Mouse (Mus musculus) midbrain, embryonic 14.5 days (tissue): ENCODE measurements around the gene Wfdc1. TPM values are rescaled to one million over a fixed set of nuclear protein-coding genes. Genes with fewer than 3 reads are reported as not detected.

Experiments
- ATAC-seq: fragments of 200-750 bp; cut with Nextera tagmentation; 2 replicates; pipeline ENCODE4 v1.8.0; 2017; ENCODE audit warnings: moderate number of reproducible peaks, moderate library complexity; ENCODE audit not compliant: low FRiP score, low TSS enrichment
- DNase-seq: peaks from one replicate; pipeline ENCODE4 v3.0.0-alpha.2; 2015
- H3K27ac ChIP-seq: fragments of 300-500 bp; sonication (generic); replicated peaks from 2 replicates; pipeline ENCODE4 v1.5.1; 2014; ENCODE audit warnings: mild to moderate bottlenecking, low read depth, low read length, moderate library complexity
- H3K27me3 ChIP-seq: fragments of 300-500 bp; sonication (generic); 2 replicates; pipeline ENCODE4 v1.6.1; 2014; ENCODE audit warnings: low read length, control low read depth, mixed read lengths; ENCODE audit not compliant: control insufficient read depth, insufficient read depth
- H3K36me3 ChIP-seq: fragments of 300-500 bp; sonication (generic); 2 replicates; pipeline ENCODE4 v1.6.1; 2014; ENCODE audit warnings: low read length, control low read depth; ENCODE audit not compliant: control insufficient read depth, insufficient read depth
- H3K4me1 ChIP-seq: fragments of 300-500 bp; sonication (generic); 2 replicates; pipeline ENCODE4 v1.6.1; 2014; ENCODE audit warnings: mild to moderate bottlenecking, antibody characterized with exemption, low read length, control low read depth; ENCODE audit not compliant: control insufficient read depth, insufficient read depth
- H3K4me2 ChIP-seq: fragments of 300-500 bp; sonication (generic); 2 replicates; pipeline ENCODE4 v1.6.1; 2014; ENCODE audit warnings: mild to moderate bottlenecking, low read length, moderate library complexity
- H3K4me3 ChIP-seq: fragments of 300-500 bp; sonication (generic); replicated peaks from 2 replicates; pipeline ENCODE4 v1.5.1; 2014; ENCODE audit warnings: low read depth, low read length
- H3K9ac ChIP-seq: fragments of 300-500 bp; sonication (generic); replicated peaks from 2 replicates; pipeline ENCODE4 v1.6.1; 2014; ENCODE audit warnings: mild to moderate bottlenecking, low read length, moderate library complexity
- H3K9me3 ChIP-seq: fragments of 300-500 bp; sonication (generic); 2 replicates; pipeline ENCODE4 v1.6.1; 2016; ENCODE audit warnings: low read length, control low read depth, mixed read lengths; ENCODE audit not compliant: control insufficient read depth
- WGBS: fragments of 180-500 bp; shearing (Covaris S2); extraction: QIAGEN DNeasy Blood & Tissue Kit; methylation state at CpG from one replicate; pipeline ENCODE4 v1.1.7; 2014; 5-methylcytosine and 5-hydroxymethylcytosine counted together
- polyA plus RNA-seq: library from polyadenylated mRNA; unstranded; fragments of >200 nt; fragmentation: Nextera tagmentation; extraction: Ambion mirVana; gene quantifications from 2 replicates; pipeline ENCODE4 v1.2.1, GENCODE M21; 2014

The Wfdc1 gene
- polyA plus RNA-seq, 1 experiment from 2014 or later = 3.4 TPM

- Histone ChIP-seq H3K9ac (no peak overlapping the region), H3K9me3 (no peaks in the 10 kb centered on the region), H3K4me3 (no peak overlapping the region), H3K4me2 (no peak overlapping the region), H3K36me3 (no peaks in the 10 kb centered on the region), H3K27me3 (no peaks in the 10 kb centered on the region), H3K27ac (no peak overlapping the region), H3K4me1 (no peaks in the 10 kb centered on the region)
- DNase-seq = no peak
- 90% methylated on average over 1 of the region's 1 CpGs for WGBS
- ATAC-seq = no peak
Observed at GRCm38 (mm10) chr8:119623744-119624143, 42.4 kb upstream of the Wfdc1 start.

GRCm38 (mm10) chr8:119624916-119625315 lies 41.2 kb upstream of the Wfdc1 start:
- Histone ChIP-seq H3K4me2 (no peak overlapping the region), H3K9me3 (no peaks in the 10 kb centered on the region), H3K27ac (no peak overlapping the region), H3K4me3 (no peak overlapping the region), H3K9ac (no peak overlapping the region), H3K36me3 (no peaks in the 10 kb centered on the region), H3K27me3 (no peaks in the 10 kb centered on the region), H3K4me1 (no peaks in the 10 kb centered on the region)
- DNase-seq = no peak
- no peak for ATAC-seq
- 90% methylated on average over 7 of the region's 7 CpGs for WGBS

GRCm38 (mm10) chr8:119625788-119626187 lies 40.4 kb upstream of the Wfdc1 start:
- DNase-seq = no peak
- Histone ChIP-seq H3K9me3 (no peaks in the 10 kb centered on the region), H3K36me3 (no peaks in the 10 kb centered on the region), H3K27me3 (no peaks in the 10 kb centered on the region), H3K27ac (no peak overlapping the region), H3K4me2 (no peak overlapping the region), H3K4me1 (peaks cover 2% of the 10 kb centered on the region; the same call in 1 of the 2 replicates), H3K9ac (no peak overlapping the region), H3K4me3 (no peak overlapping the region)
- 77% methylated on average over 22 of the region's 22 CpGs for WGBS
- ATAC-seq = no peak

GRCm38 (mm10) chr8:119627199-119627598 lies 39.0 kb upstream of the Wfdc1 start:
- DNase-seq (no peak), ATAC-seq (no peak)
- no peak overlapping the region for H3K4me3 ChIP-seq
- no peaks in the 10 kb centered on the region for H3K27me3 ChIP-seq
- no peak overlapping the region for H3K4me2 ChIP-seq
- WGBS = 83% methylated on average over 7 of the region's 7 CpGs
- H3K4me1 ChIP-seq = peaks cover 6% of the 10 kb centered on the region; the same call in 1 of the 2 replicates
- H3K27ac ChIP-seq = no peak overlapping the region
- H3K9ac ChIP-seq = no peak overlapping the region
- no peaks in the 10 kb centered on the region for H3K9me3 ChIP-seq
- H3K36me3 ChIP-seq = no peaks in the 10 kb centered on the region

GRCm38 (mm10) chr8:119627613-119628359 lies 38.4 kb upstream of the Wfdc1 start:
- no peak overlapping the region for H3K9ac ChIP-seq
- no peak overlapping the region for H3K4me3 ChIP-seq
- H3K9me3 ChIP-seq = no peaks in the 10 kb centered on the region
- no peak overlapping the region for H3K4me2 ChIP-seq
- 45% methylated on average over 10 of the region's 10 CpGs for WGBS
- no peaks in the 10 kb centered on the region for H3K36me3 ChIP-seq
- ATAC-seq (no peak), DNase-seq (no peak)
- H3K4me1 ChIP-seq = peaks cover 6% of the 10 kb centered on the region; the same call in 1 of the 2 replicates
- H3K27ac ChIP-seq = no peak overlapping the region
- H3K27me3 ChIP-seq = no peaks in the 10 kb centered on the region

DNA sequence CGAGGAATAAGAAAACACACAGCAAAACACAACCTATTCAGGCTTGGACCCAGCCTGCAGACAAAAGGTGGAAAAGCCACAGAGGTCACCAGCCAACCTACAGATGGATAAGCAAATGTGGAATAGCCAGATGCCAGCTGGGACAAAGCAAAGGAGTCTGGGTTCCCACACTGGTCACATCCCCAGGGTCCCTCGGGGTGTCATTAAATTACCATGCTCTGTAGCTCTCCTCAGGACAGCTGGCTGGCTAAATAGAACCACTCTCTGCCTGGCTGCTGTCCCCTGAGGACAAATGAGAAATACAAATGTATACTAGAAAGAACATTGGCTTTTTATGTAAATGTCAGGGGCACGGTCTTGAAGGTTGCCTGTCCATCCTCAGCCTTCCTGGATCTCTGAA lies 35.3 kb upstream of the Wfdc1 start:
- DNase-seq (peak; percentile 60), ATAC-seq (no peak)
- Histone ChIP-seq H3K27ac (peak overlapping the region; percentile 37; the same call in 1 of the 2 replicates), H3K36me3 (no peaks in the 10 kb centered on the region), H3K27me3 (no peaks in the 10 kb centered on the region), H3K4me2 (no peak overlapping the region), H3K9me3 (no peaks in the 10 kb centered on the region), H3K4me1 (peaks cover 15% of the 10 kb centered on the region), H3K9ac (no peak overlapping the region), H3K4me3 (no peak overlapping the region)
- WGBS = 34% methylated on average over 3 of the region's 3 CpGs

DNA sequence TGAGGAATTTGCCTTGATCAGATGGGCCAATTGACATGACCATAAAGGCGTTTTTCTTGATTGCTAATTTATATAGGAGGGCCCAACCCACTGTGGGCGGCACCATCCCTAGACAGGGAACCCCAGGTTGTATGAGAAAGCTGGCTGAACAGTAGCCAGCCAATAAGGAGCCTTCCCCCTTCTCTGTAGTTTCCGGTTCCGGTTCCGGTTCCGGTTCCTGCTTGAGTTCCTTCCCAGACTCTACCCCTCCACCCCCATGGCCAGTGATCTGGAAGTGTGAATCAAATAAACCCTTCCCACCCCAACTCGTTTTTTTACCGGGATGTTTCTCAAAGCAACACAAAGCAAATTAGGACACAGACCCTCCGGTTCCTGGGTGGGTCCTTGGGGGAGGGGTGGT lies 33.9 kb upstream of the Wfdc1 start:
- peaks cover 15% of the 10 kb centered on the region for H3K4me1 ChIP-seq
- no peaks in the 10 kb centered on the region for H3K27me3 ChIP-seq
- DNase-seq (no peak), ATAC-seq (no peak)
- no peak overlapping the region for H3K27ac ChIP-seq
- H3K9ac ChIP-seq = no peak overlapping the region
- 90% methylated on average over 9 of the region's 9 CpGs for WGBS
- no peaks in the 10 kb centered on the region for H3K9me3 ChIP-seq
- no peak overlapping the region for H3K4me3 ChIP-seq
- H3K4me2 ChIP-seq = no peak overlapping the region
- H3K36me3 ChIP-seq = no peaks in the 10 kb centered on the region

DNA sequence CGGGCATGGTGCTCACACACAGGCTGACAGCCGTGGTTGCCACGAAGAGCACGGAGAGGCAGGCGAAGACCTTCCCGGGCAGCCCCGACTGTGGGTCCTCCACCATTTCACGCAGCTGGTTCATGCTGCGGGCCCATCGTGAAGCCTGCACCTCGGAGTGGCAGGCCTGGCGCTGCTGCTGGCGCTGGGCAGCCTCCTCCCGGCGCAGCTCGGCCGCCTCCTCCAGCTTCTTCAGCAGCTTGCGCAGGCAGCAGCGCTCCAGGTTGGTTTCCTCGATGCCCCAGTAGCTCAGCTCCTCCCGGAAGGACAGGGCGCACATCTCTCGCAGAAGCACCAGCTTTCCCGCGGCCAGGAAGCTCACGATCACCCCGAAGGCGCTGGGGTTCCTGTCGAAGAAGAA lies 33.3 kb upstream of the Wfdc1 start:
- no peak for ATAC-seq
- no peaks in the 10 kb centered on the region for H3K36me3 ChIP-seq
- H3K27ac ChIP-seq = no peak overlapping the region
- WGBS = 52% methylated on average over 29 of the region's 29 CpGs
- H3K4me3 ChIP-seq = no peak overlapping the region
- no peak overlapping the region for H3K4me2 ChIP-seq
- H3K9me3 ChIP-seq = no peaks in the 10 kb centered on the region
- no peak overlapping the region for H3K9ac ChIP-seq
- DNase-seq = peak; percentile 11
- H3K27me3 ChIP-seq = no peaks in the 10 kb centered on the region
- H3K4me1 ChIP-seq = peaks cover 15% of the 10 kb centered on the region

GRCm38 (mm10) chr8:119634616-119635336 lies 31.4 kb upstream of the Wfdc1 start:
- Histone ChIP-seq H3K4me1 (peaks cover 15% of the 10 kb centered on the region), H3K9ac (no peak overlapping the region), H3K4me3 (no peak overlapping the region), H3K9me3 (no peaks in the 10 kb centered on the region), H3K36me3 (no peaks in the 10 kb centered on the region), H3K27me3 (no peaks in the 10 kb centered on the region), H3K4me2 (no peak overlapping the region), H3K27ac (no peak overlapping the region)
- WGBS = 15% methylated on average over 14 of the region's 14 CpGs
- no peak for ATAC-seq
- DNase-seq = peak; percentile 45
